Mouse (Mus musculus): ENCODE measurements around the gene Rbm38. TPM values are rescaled to one million over a fixed set of nuclear protein-coding genes. Genes with fewer than 3 reads are reported as not detected.

Gene Rbm38
- polyA plus RNA-seq, 1 experiment from 2014 or later = 350 TPM

Other genes with a start within 250 kb of the Rbm38 start
- 1.8 and 2.7 TPM in 2 replicates for gene Bmp7, start 80.2 kb upstream of the Rbm38 start, polyA plus RNA-seq (2015; fragmentation: Nextera tagmentation; extraction: Ambion mirVana)
- gene Spo11, start 42.8 kb upstream of the Rbm38 start, polyA plus RNA-seq (2015; fragmentation: Nextera tagmentation; extraction: Ambion mirVana) = not detected in 2 replicates
- gene Rae1, start 20.4 kb upstream of the Rbm38 start, polyA plus RNA-seq (2015; fragmentation: Nextera tagmentation; extraction: Ambion mirVana) = 55.2 and 56.6 TPM in 2 replicates
- gene Ctcfl, start 99.0 kb downstream of the Rbm38 start, polyA plus RNA-seq (2015; fragmentation: Nextera tagmentation; extraction: Ambion mirVana) = 0.05 and 0.06 TPM in 2 replicates
- 0.80 and 0.93 TPM in 2 replicates for gene Pck1, start 132.6 kb downstream of the Rbm38 start, polyA plus RNA-seq (2015; fragmentation: Nextera tagmentation; extraction: Ambion mirVana)
- 0.68 and 1.0 TPM in 2 replicates for gene Zbp1, start 198.4 kb downstream of the Rbm38 start, polyA plus RNA-seq (2015; fragmentation: Nextera tagmentation; extraction: Ambion mirVana)

All from liver, embryonic 16.5 days (tissue).